Mouse (Mus musculus) heart, postnatal 0 days (tissue): ENCODE results near the gene Wdr4. TPM values are rescaled to one million over a fixed set of nuclear protein-coding genes. Genes with fewer than 3 reads are reported as not detected.

ENCODE experiments used
- ATAC-seq: fragments of 200-750 bp; cut with Nextera tagmentation; 2 replicates; pipeline ENCODE4 v1.8.0; 2017; ENCODE audit warnings: low read depth, moderate number of reproducible peaks, moderate library complexity; ENCODE audit not compliant: insufficient read depth
- DNase-seq: peaks from one replicate; pipeline ENCODE4 v3.0.0-alpha.2; 2016; ENCODE audit warnings: low spot score
- H3K27ac ChIP-seq: fragments of 300-500 bp; sonication (generic); 2 replicates; pipeline ENCODE4 v1.5.1; 2014; ENCODE audit warnings: low read depth, mild to moderate bottlenecking
- H3K27me3 ChIP-seq: fragments of 300-500 bp; sonication (generic); 2 replicates; pipeline ENCODE4 v1.6.1; 2014; ENCODE audit warnings: low read length, mixed read lengths; ENCODE audit not compliant: control insufficient read depth, insufficient read depth
- H3K36me3 ChIP-seq: fragments of 300-500 bp; sonication (generic); replicated peaks from 2 replicates; pipeline ENCODE4 v1.6.1; 2014; ENCODE audit warnings: low read length, mixed read lengths; ENCODE audit not compliant: control insufficient read depth, insufficient read depth
- H3K4me1 ChIP-seq: fragments of 300-500 bp; sonication (generic); 2 replicates; pipeline ENCODE4 v1.6.1; 2014; ENCODE audit warnings: antibody characterized with exemption; ENCODE audit not compliant: control insufficient read depth, insufficient read depth
- H3K4me2 ChIP-seq: fragments of 300-500 bp; sonication (generic); 2 replicates; pipeline ENCODE4 v1.6.1; 2014; ENCODE audit warnings: low read depth, mild to moderate bottlenecking, low read length, moderate library complexity
- H3K4me3 ChIP-seq: fragments of 300-500 bp; sonication (generic); 2 replicates; pipeline ENCODE4 v1.5.1; 2014; ENCODE audit warnings: low read depth, low read length
- H3K9ac ChIP-seq: fragments of 300-500 bp; sonication (generic); replicated peaks from 2 replicates; pipeline ENCODE4 v1.6.1; 2014; ENCODE audit warnings: low read depth, low read length, mixed read lengths
- H3K9me3 ChIP-seq: fragments of 300-500 bp; sonication (generic); replicated peaks from 2 replicates; pipeline ENCODE4 v1.6.1; 2016; ENCODE audit warnings: low read length; ENCODE audit not compliant: control insufficient read depth
- CTCF ChIP-seq: IDR thresholded peaks from 2 replicates; pipeline ENCODE4 v1.5.1; 2016; ENCODE audit warnings: antibody characterized with exemption, control low read depth, low read depth
- EP300 ChIP-seq: IDR thresholded peaks from 2 replicates; pipeline ENCODE4 v1.6.1; 2016; ENCODE audit warnings: antibody characterized with exemption, low read depth
- WGBS: fragments of 180-500 bp; shearing (Covaris S2); extraction: QIAGEN DNeasy Blood & Tissue Kit; methylation state at CpG from one replicate; pipeline ENCODE4 v1.1.7; 2014; 5-methylcytosine and 5-hydroxymethylcytosine counted together
- polyA plus RNA-seq: library from polyadenylated mRNA; unstranded; fragments of >200 nt; fragmentation: Nextera tagmentation; extraction: Ambion mirVana; gene quantifications from 2 replicates; pipeline ENCODE4 v1.2.1, GENCODE M21; 2015
- total RNA-seq: library from RNA; depleted of rRNA; stranded (reverse); fragments of >200 nt; gene quantifications from 2 replicates; pipeline ENCODE4 v1.2.3, GENCODE M21; 2014; ENCODE audit warnings: low replicate concordance

The Wdr4 gene
- total and polyA plus RNA-seq, 2 experiments from 2014 or later: 10.4 to 30.8 TPM

DNA sequence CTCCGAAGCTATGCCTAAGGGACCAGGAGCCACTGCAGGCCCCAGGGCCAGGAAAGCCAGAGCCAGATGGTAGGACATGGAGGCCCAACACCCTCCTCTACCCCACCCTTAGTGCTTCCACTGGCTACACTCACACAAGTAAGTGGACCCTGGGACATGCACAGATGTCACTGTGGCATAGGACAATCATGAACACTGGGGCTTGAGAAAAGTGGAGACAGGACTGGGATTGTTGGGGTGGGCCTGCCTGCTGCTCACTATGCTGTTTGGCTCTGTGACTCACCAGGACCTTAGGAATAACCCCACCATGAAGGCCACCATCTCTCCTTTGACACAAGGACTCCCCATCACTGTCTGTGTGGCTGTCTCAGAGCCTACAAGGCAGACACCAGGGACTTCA is 24.8 kb downstream of the Wdr4 start:
- WGBS: 80% methylated on average over 1 of the region's 1 CpGs
- Histone ChIP-seq H3K4me3 (no peak overlapping the region), H3K9me3 (no peaks in the 10 kb centered on the region), H3K36me3 (peaks cover 48% of the 10 kb centered on the region), H3K4me2 (no peak overlapping the region), H3K9ac (no peak overlapping the region), H3K4me1 (no peaks in the 10 kb centered on the region), H3K27ac (no peak overlapping the region), H3K27me3 (no peaks in the 10 kb centered on the region)
- no peak for TF ChIP-seq EP300
- TF ChIP-seq CTCF: no peak
- ATAC-seq: no peak
- no peak for DNase-seq

DNA sequence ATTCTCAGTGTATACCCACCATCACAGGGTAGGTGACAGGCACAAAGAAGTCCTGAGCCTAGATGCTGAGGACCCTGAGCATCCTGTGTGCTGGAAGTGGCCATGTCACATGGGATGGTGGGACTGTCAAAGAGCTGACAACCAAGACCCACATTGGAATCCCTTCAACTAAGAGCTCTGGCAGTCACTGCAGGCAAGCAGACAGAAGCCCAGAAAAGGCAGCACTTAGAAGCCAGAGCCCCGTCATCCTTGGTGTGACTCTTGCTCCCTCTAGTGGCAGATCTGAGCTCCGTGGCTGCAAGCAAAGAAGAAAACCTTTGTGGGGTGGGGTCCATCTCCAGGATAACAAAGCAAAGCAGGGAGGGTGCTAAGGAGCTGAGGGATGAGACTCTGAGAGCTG is 27.4 kb downstream of the Wdr4 start:
- TF ChIP-seq EP300 (no peak), CTCF (peak; percentile 99)
- H3K36me3 ChIP-seq: peaks cover 22% of the 10 kb centered on the region
- H3K4me2 ChIP-seq: no peak overlapping the region
- H3K27ac ChIP-seq: no peak overlapping the region
- 0% methylated on average over 2 of the region's 2 CpGs for WGBS
- no peaks in the 10 kb centered on the region for H3K9me3 ChIP-seq
- H3K27me3 ChIP-seq: no peaks in the 10 kb centered on the region
- DNase-seq (peak; percentile 80), ATAC-seq (peak; percentile 39; the same call in 1 of the 2 replicates)
- H3K4me3 ChIP-seq: no peak overlapping the region
- H3K9ac ChIP-seq: no peak overlapping the region
- no peaks in the 10 kb centered on the region for H3K4me1 ChIP-seq

DNA sequence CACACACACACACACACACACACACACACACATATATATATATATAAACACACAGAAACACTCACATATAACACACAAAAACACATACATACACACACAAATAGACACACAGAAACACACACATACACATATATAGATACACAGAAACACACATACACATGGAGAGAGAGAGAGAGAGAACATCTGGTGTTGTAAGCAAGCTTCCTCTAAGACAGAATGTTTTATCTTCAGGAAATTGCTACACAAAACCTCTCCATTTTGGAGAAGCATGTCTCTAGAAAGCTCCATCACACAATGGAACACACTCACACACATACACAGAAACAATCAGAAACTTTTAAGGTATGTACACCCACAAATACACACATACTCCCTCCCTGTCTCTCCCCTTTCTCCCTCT is 28.4 kb downstream of the Wdr4 start:
- no peak overlapping the region for H3K4me3 ChIP-seq
- H3K9ac ChIP-seq: no peak overlapping the region
- ATAC-seq (no peak), DNase-seq (no peak)
- no peaks in the 10 kb centered on the region for H3K27me3 ChIP-seq
- H3K9me3 ChIP-seq: no peaks in the 10 kb centered on the region
- H3K27ac ChIP-seq: no peak overlapping the region
- TF ChIP-seq CTCF (no peak), EP300 (no peak)
- H3K4me1 ChIP-seq: no peaks in the 10 kb centered on the region
- no peak overlapping the region for H3K4me2 ChIP-seq
- H3K36me3 ChIP-seq: peaks cover 13% of the 10 kb centered on the region

DNA sequence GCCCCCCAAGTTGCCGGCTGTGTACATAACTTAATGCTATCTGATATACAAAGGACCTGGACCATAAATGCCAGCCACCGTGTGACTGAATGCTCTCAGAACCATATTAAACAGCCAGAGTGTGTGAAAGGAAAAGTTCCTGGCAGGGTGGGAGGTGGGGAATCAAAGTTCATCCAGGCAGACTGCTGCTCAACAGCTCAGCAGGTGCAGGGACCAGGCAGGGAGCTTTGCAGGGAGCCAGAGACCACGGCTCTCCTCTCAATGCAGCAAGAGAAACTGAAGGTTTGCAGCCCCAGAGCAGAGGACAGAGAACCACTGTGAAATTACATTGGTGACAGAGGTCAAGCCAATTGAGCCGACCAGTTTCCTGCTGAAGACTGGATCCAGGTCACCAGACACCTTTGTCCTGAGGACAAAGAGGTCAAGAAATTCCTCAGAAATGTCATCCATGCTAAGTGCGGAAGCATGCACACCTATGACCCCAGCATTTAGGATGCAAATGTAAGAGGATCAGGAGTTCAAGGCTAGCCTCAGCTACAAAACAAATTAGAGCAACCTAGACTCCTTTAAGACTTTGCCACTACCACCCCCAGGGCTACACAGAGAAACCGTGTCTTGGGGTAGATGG is 32.2 kb downstream of the Wdr4 start:
- H3K4me1 ChIP-seq: no peaks in the 10 kb centered on the region
- no peak overlapping the region for H3K4me3 ChIP-seq
- no peak overlapping the region for H3K4me2 ChIP-seq
- 43% methylated on average over 6 of the region's 6 CpGs for WGBS
- no peak overlapping the region for H3K27ac ChIP-seq
- H3K36me3 ChIP-seq: no peaks in the 10 kb centered on the region
- no peaks in the 10 kb centered on the region for H3K27me3 ChIP-seq
- ATAC-seq: no peak
- no peak for DNase-seq
- no peak overlapping the region for H3K9ac ChIP-seq
- H3K9me3 ChIP-seq: no peaks in the 10 kb centered on the region
- TF ChIP-seq EP300 (no peak), CTCF (no peak)

DNA sequence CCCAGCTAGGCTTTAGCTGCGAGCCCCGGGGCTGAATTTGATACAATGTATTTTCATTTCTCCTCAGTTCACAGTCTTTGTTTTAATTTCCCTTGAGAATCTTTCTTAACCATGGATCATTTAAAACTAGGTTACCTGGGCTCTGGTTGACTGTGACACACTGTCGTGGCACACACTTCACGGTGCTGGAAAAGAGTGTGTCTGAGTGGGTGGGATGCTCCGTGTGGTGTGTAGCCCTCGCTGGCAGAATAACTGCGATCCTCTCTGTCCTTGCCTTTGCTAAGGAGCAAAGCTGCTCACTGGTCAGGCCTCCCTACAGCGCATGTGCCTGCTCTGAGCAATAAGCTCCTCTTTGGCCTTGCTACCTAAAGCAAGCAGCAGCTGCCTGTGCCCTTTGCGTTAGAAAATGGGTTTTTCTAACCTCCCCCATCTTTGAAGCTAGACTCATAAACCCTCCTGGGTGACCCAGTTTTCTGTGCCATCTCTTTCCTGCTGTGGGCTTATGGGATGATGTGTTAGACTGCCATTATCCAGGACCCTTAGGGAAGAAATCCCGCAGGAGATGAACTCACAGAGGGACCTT is 33.1 kb downstream of the Wdr4 start:
- no peaks in the 10 kb centered on the region for H3K9me3 ChIP-seq
- no peak overlapping the region for H3K9ac ChIP-seq
- no peak for TF ChIP-seq CTCF
- TF ChIP-seq EP300: no peak
- DNase-seq: no peak
- H3K4me1 ChIP-seq: no peaks in the 10 kb centered on the region
- H3K27ac ChIP-seq: no peak overlapping the region
- ATAC-seq: no peak
- H3K27me3 ChIP-seq: no peaks in the 10 kb centered on the region
- H3K4me3 ChIP-seq: no peak overlapping the region
- WGBS: 81% methylated on average over 10 of the region's 10 CpGs
- no peaks in the 10 kb centered on the region for H3K36me3 ChIP-seq
- no peak overlapping the region for H3K4me2 ChIP-seq
